Mouse (Mus musculus) hindbrain, embryonic 15.5 days (tissue): ENCODE results near the gene Mcpt1. TPM values are rescaled to one million over a fixed set of nuclear protein-coding genes. Genes with fewer than 3 reads are reported as not detected.

Experiments used
- polyA plus RNA-seq: library from polyadenylated mRNA; unstranded; fragments of >200 nt; fragmentation: Nextera tagmentation; extraction: Ambion mirVana; gene quantifications from 2 replicates; pipeline ENCODE4 v1.2.1, GENCODE M21; 2015

The Mcpt1 gene
- polyA plus RNA-seq, 1 experiment from 2014 or later = not detected

Other genes with a start within 250 kb of the Mcpt1 start
- 4.0 and 5.0 TPM in 2 replicates for gene Adcy4, start 233.9 kb upstream of the Mcpt1 start, polyA plus RNA-seq
- 1.6 and 2.0 TPM in 2 replicates for gene Ripk3, start 229.1 kb upstream of the Mcpt1 start, polyA plus RNA-seq
- 10.3 and 10.9 TPM in 2 replicates for gene Nfatc4, start 194.8 kb upstream of the Mcpt1 start, polyA plus RNA-seq
- 11.2 and 11.8 TPM in 2 replicates for gene Nynrin, start 164.0 kb upstream of the Mcpt1 start, polyA plus RNA-seq
- gene Cbln3, start 133.6 kb upstream of the Mcpt1 start, polyA plus RNA-seq = 0.51 and 0.52 TPM in 2 replicates
- 10.7 and 10.9 TPM in 2 replicates for gene Khnyn, start 133.0 kb upstream of the Mcpt1 start, polyA plus RNA-seq
- gene Sdr39u1, start 117.7 kb upstream of the Mcpt1 start, polyA plus RNA-seq = 148 and 159 TPM in 2 replicates
- gene Cma1, start 73.3 kb upstream of the Mcpt1 start, polyA plus RNA-seq = 0.18 and 0.55 TPM in 2 replicates
- not detected in 2 replicates for gene Cma2, start 67.0 kb upstream of the Mcpt1 start, polyA plus RNA-seq
- gene Mcpt9, start 12.5 kb downstream of the Mcpt1 start, polyA plus RNA-seq = not detected in 2 replicates
- not detected in 2 replicates for gene Mcpt2, start 24.1 kb downstream of the Mcpt1 start, polyA plus RNA-seq
- not detected in 2 replicates for gene Mcpt4, start 44.3 kb downstream of the Mcpt1 start, polyA plus RNA-seq
- not detected in 2 replicates for gene Mcpt8, start 67.3 kb downstream of the Mcpt1 start, polyA plus RNA-seq
- not detected in 2 replicates for gene Ctsg, start 84.6 kb downstream of the Mcpt1 start, polyA plus RNA-seq
- not detected in 2 replicates for gene Gzme, start 102.7 kb downstream of the Mcpt1 start, polyA plus RNA-seq
- gene Gzmd, start 114.6 kb downstream of the Mcpt1 start, polyA plus RNA-seq = not detected in 2 replicates
- gene Gzmg, start 141.6 kb downstream of the Mcpt1 start, polyA plus RNA-seq = not detected in 2 replicates
- not detected in 2 replicates for gene Gzmn, start 156.6 kb downstream of the Mcpt1 start, polyA plus RNA-seq
- gene Gzmf, start 193.4 kb downstream of the Mcpt1 start, polyA plus RNA-seq = not detected in 2 replicates
- gene Gzmc, start 216.7 kb downstream of the Mcpt1 start, polyA plus RNA-seq = not detected in 2 replicates
- gene Gzmb, start 244.3 kb downstream of the Mcpt1 start, polyA plus RNA-seq = not detected in 2 replicates